Mouse (Mus musculus) layer of hippocampus, postnatal 36 days (tissue): ENCODE results near the gene Gm37240. TPM values are rescaled to one million over a fixed set of nuclear protein-coding genes. Genes with fewer than 3 reads are reported as not detected.

Source experiments
- DNase-seq, 2 experiments: peaks; one replicate each; pipeline ENCODE4 v3.0.0; 2022
- microRNA-seq, 2 experiments: library from miRNA; unstranded; fragments of <30 nt; microRNA quantifications; one replicate each; pipeline ENCODE4 v1.2.0; 2021
- total RNA-seq, 2 experiments: library from RNA; stranded (reverse); gene quantifications; 2 replicates each; pipeline ENCODE4 v1.2.3; 2021

Gene Gm37240
- total RNA-seq, 2 experiments from 2014 or later = not detected

DNA sequence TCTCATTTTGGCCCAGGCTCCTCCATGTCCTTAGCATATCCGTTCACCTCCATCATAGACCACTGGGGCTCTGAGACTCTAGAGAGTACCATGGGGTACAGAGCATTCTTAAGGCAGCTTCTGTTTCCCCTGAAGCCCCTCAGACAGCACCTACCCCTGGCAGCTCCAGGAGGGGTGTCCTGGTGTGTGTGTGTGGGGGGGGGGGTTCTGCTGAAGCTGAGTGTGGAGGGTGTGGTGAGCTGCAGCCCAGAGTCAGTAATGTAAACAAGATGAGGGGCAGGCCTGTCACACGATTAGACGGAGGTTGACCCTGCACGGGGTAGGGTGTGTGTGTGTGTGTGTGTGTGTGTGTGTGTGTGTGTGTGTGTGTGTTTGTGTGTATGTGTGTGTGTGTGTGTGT lies 1425.6 kb downstream of the Gm37240 start:
- DNase-seq = no peak

- no peak for DNase-seq
Observed at GRCm38 (mm10) chr3:84460952-84461351, 1426.4 kb downstream of the Gm37240 start.

GRCm38 (mm10) chr3:84460499-84460898 lies 1426.8 kb downstream of the Gm37240 start:
- no peak for DNase-seq

- no peak for DNase-seq
Observed at GRCm38 (mm10) chr3:84455733-84456417, 1431.4 kb downstream of the Gm37240 start.

- DNase-seq = no peak
Observed at GRCm38 (mm10) chr3:84450651-84451050, 1436.7 kb downstream of the Gm37240 start.

GRCm38 (mm10) chr3:84449015-84449414 lies 1438.3 kb downstream of the Gm37240 start:
- DNase-seq = no peak

- DNase-seq = no peak
Observed at GRCm38 (mm10) chr3:84447803-84448202, 1439.5 kb downstream of the Gm37240 start.

Small RNA genes lying within 50 kb of the gene (microRNA-seq; reads per million reads assigned to microRNA genes)
- gene Mir466k = 0 reads per million in 2 experiments

Other genes starting within 250 kb of the Gm37240 start
- gene Fam160a1, start 70.2 kb downstream of the Gm37240 start, total RNA-seq = 10 to 100 TPM; 11.1 to 15.5 TPM
- gene Glt28d2, start within 50 bp of the Gm37240 start, total RNA-seq = under 1 TPM; 0.25 to 0.30 TPM
- 10 to 100 TPM; 23.4 to 26.4 TPM for gene Sh3d19, start 83.6 kb upstream of the Gm37240 start, total RNA-seq
- gene Prss48, start 115.0 kb upstream of the Gm37240 start, total RNA-seq = not detected